Mouse (Mus musculus) liver, adult 2 months (tissue): ENCODE results near the gene Eml2. TPM values are rescaled to one million over a fixed set of nuclear protein-coding genes. Genes with fewer than 3 reads are reported as not detected.

Experiments
- DNase-seq: peaks from one replicate; pipeline ENCODE4 v3.0.0-alpha.2; 2011; ENCODE audit warnings: low read depth, low spot score; ENCODE audit errors: extremely low read depth
- H3K27ac ChIP-seq: fragments of 200-500 bp; replicated peaks from 2 replicates; pipeline ENCODE4 v1.5.1; 2012; ENCODE audit warnings: low read depth, mild to moderate bottlenecking, control low read depth, inconsistent platforms, low read length; ENCODE audit not compliant: insufficient read depth
- H3K27me3 ChIP-seq: fragments of 200-500 bp; 2 replicates; pipeline ENCODE4 v1.6.1; 2012; ENCODE audit warnings: mild to moderate bottlenecking, moderate library complexity, low read length, inconsistent platforms; ENCODE audit not compliant: control insufficient read depth, insufficient read depth
- H3K36me3 ChIP-seq: fragments of 200-500 bp; 2 replicates; pipeline ENCODE4 v1.6.1; 2012; ENCODE audit warnings: low read length, inconsistent platforms; ENCODE audit not compliant: control insufficient read depth, insufficient read depth
- H3K4me1 ChIP-seq: fragments of 200-500 bp; 2 replicates; pipeline ENCODE4 v1.6.1; 2011; ENCODE audit warnings: low read length; ENCODE audit not compliant: control insufficient read depth, insufficient read depth
- H3K4me3 ChIP-seq: fragments of 200-500 bp; 2 replicates; pipeline ENCODE4 v1.5.1; 2011; ENCODE audit warnings: low read depth, mild to moderate bottlenecking, control low read depth, low read length, moderate library complexity; ENCODE audit not compliant: insufficient read depth
- H3K79me2 ChIP-seq: fragments of 200-500 bp; 2 replicates; pipeline ENCODE4 v1.6.1; 2012; ENCODE audit warnings: inconsistent platforms, mild to moderate bottlenecking, low read length, moderate library complexity; ENCODE audit not compliant: control insufficient read depth, insufficient read depth
- H3K9ac ChIP-seq: fragments of 200-500 bp; 2 replicates; pipeline ENCODE4 v1.6.1; 2012; ENCODE audit warnings: low read depth, mild to moderate bottlenecking, control low read depth, inconsistent platforms, low read length
- CTCF ChIP-seq: fragments of 200-500 bp; IDR thresholded peaks from 2 replicates; pipeline ENCODE4 v1.5.1; 2011; ENCODE audit warnings: low read depth, low read length, control low read depth
- POLR2A ChIP-seq: fragments of 200-500 bp; IDR thresholded peaks from 2 replicates; pipeline ENCODE4 v1.6.1; 2011; ENCODE audit warnings: low read length, control low read depth; ENCODE audit not compliant: insufficient read depth; ENCODE audit errors: extremely low read depth
- WGBS: fragments of 180-500 bp; shearing (Covaris S2); methylation state at CpG from one replicate; pipeline ENCODE4 v1.1.7; 2018; 5-methylcytosine and 5-hydroxymethylcytosine counted together
- polyA plus RNA-seq: library from polyadenylated mRNA; depleted of rRNA; stranded (reverse); fragments of >200 nt; gene quantifications from 2 replicates; pipeline ENCODE4 v1.2.3, GENCODE M21; 2012; rRNA removed
- total RNA-seq: library from RNA; depleted of rRNA; stranded (reverse); fragments of >200 nt; gene quantifications from 2 replicates; pipeline ENCODE4 v1.2.3, GENCODE M21; 2014; rRNA removed

The Eml2 gene
- total and polyA plus RNA-seq, 2 experiments = 9.8 to 12.2 TPM

- TF ChIP-seq CTCF (no peak), POLR2A (no peak)
- H3K27me3 ChIP-seq = no peaks in the 10 kb centered on the region
- 71% methylated on average over 5 of the region's 5 CpGs for WGBS
- peaks cover 11% of the 10 kb centered on the region for H3K36me3 ChIP-seq
- H3K4me1 ChIP-seq = no peaks in the 10 kb centered on the region
- no peaks in the 10 kb centered on the region for H3K79me2 ChIP-seq
- no peak for DNase-seq
- H3K9ac ChIP-seq = no peak overlapping the region
- no peak overlapping the region for H3K27ac ChIP-seq
- no peak overlapping the region for H3K4me3 ChIP-seq
Observed at GRCm38 (mm10) chr7:19253437-19253836, 77.2 kb downstream of the Eml2 start.

GRCm38 (mm10) chr7:19255395-19255794 lies 79.2 kb downstream of the Eml2 start:
- DNase-seq = no peak
- Histone ChIP-seq H3K4me3 (no peak overlapping the region), H3K36me3 (peaks cover 20% of the 10 kb centered on the region), H3K79me2 (no peaks in the 10 kb centered on the region), H3K4me1 (no peaks in the 10 kb centered on the region), H3K27ac (no peak overlapping the region), H3K9ac (no peak overlapping the region), H3K27me3 (no peaks in the 10 kb centered on the region)
- no peak for TF ChIP-seq POLR2A
- TF ChIP-seq CTCF = no peak
- whole genome bisulfite sequencing = 94% methylated on average over 17 of the region's 17 CpGs

Other genes with a start within 250 kb of the Eml2 start
- gene Nanos2, start 189.0 kb upstream of the Eml2 start, total RNA-seq = not detected in 2 replicates
- not detected in 2 replicates for gene Nanos2, start 189.0 kb upstream of the Eml2 start, polyA plus RNA-seq
- gene Mypop, start 185.2 kb upstream of the Eml2 start, total RNA-seq = 0.54 and 0.65 TPM in 2 replicates
- 2.7 and 3.1 TPM in 2 replicates for gene Mypop, start 185.2 kb upstream of the Eml2 start, polyA plus RNA-seq
- 4.5 and 7.3 TPM in 2 replicates for gene Irf2bp1, start 172.4 kb upstream of the Eml2 start, total RNA-seq
- gene Irf2bp1, start 172.4 kb upstream of the Eml2 start, polyA plus RNA-seq = 13.2 and 14.6 TPM in 2 replicates
- gene Foxa3, start 152.9 kb upstream of the Eml2 start, total RNA-seq = 31.2 and 60.1 TPM in 2 replicates
- 47.4 and 54.1 TPM in 2 replicates for gene Foxa3, start 152.9 kb upstream of the Eml2 start, polyA plus RNA-seq
- gene Sympk, start 152.0 kb upstream of the Eml2 start, total RNA-seq = 21.5 and 29.5 TPM in 2 replicates
- 37.3 and 46.9 TPM in 2 replicates for gene Sympk, start 152.0 kb upstream of the Eml2 start, polyA plus RNA-seq
- not detected in 2 replicates for gene Rsph6a, start 121.7 kb upstream of the Eml2 start, total RNA-seq
- not detected in 2 replicates for gene Rsph6a, start 121.7 kb upstream of the Eml2 start, polyA plus RNA-seq
- gene Dmwd, start 100.2 kb upstream of the Eml2 start, total RNA-seq = 4.5 and 6.7 TPM in 2 replicates
- gene Dmwd, start 100.2 kb upstream of the Eml2 start, polyA plus RNA-seq = 29.4 and 35.7 TPM in 2 replicates
- gene Dmpk, start 92.6 kb upstream of the Eml2 start, total RNA-seq = 13.6 and 24.8 TPM in 2 replicates
- gene Dmpk, start 92.6 kb upstream of the Eml2 start, polyA plus RNA-seq = 60.0 and 76.4 TPM in 2 replicates
- gene Six5, start 81.8 kb upstream of the Eml2 start, total RNA-seq = 1.8 and 2.3 TPM in 2 replicates
- gene Six5, start 81.8 kb upstream of the Eml2 start, polyA plus RNA-seq = 5.2 and 8.7 TPM in 2 replicates
- gene Gm4969, start 58.1 kb upstream of the Eml2 start, total RNA-seq = 0.09 TPM in 1 of 2 replicates, not detected in the other
- 0.02 TPM in 1 of 2 replicates, not detected in the other for gene Gm4969, start 58.1 kb upstream of the Eml2 start, polyA plus RNA-seq
- 2.4 and 3.2 TPM in 2 replicates for gene Fbxo46, start 56.6 kb upstream of the Eml2 start, total RNA-seq
- gene Fbxo46, start 56.6 kb upstream of the Eml2 start, polyA plus RNA-seq = 4.3 and 5.0 TPM in 2 replicates
- 4.3 and 6.3 TPM in 2 replicates for gene Qpctl, start 27.1 kb upstream of the Eml2 start, total RNA-seq
- gene Qpctl, start 27.1 kb upstream of the Eml2 start, polyA plus RNA-seq = 8.9 and 11.7 TPM in 2 replicates
- gene Snrpd2, start 26.7 kb upstream of the Eml2 start, total RNA-seq = 28.4 and 29.4 TPM in 2 replicates
- 16.4 and 17.7 TPM in 2 replicates for gene Snrpd2, start 26.7 kb upstream of the Eml2 start, polyA plus RNA-seq
- not detected in 2 replicates for gene Gipr, start 10.3 kb upstream of the Eml2 start, total RNA-seq
- not detected in 2 replicates for gene Gipr, start 10.3 kb upstream of the Eml2 start, polyA plus RNA-seq
- gene Gpr4, start 36.1 kb downstream of the Eml2 start, total RNA-seq = 0.09 and 0.40 TPM in 2 replicates
- 1.8 and 2.7 TPM in 2 replicates for gene Gpr4, start 36.1 kb downstream of the Eml2 start, polyA plus RNA-seq
- 12.9 and 16.0 TPM in 2 replicates for gene Opa3, start 51.9 kb downstream of the Eml2 start, total RNA-seq
- 34.1 and 40.4 TPM in 2 replicates for gene Opa3, start 51.9 kb downstream of the Eml2 start, polyA plus RNA-seq
- 6.3 and 11.3 TPM in 2 replicates for gene Vasp, start 95.4 kb downstream of the Eml2 start, total RNA-seq
- 24.2 and 37.1 TPM in 2 replicates for gene Vasp, start 95.4 kb downstream of the Eml2 start, polyA plus RNA-seq
- 0.20 TPM in 1 of 2 replicates, not detected in the other for gene Ppm1n, start 103.6 kb downstream of the Eml2 start, total RNA-seq
- gene Ppm1n, start 103.6 kb downstream of the Eml2 start, polyA plus RNA-seq = 0.13 TPM in 1 of 2 replicates, not detected in the other
- 0.27 and 0.65 TPM in 2 replicates for gene Rtn2, start 106.2 kb downstream of the Eml2 start, total RNA-seq
- gene Rtn2, start 106.2 kb downstream of the Eml2 start, polyA plus RNA-seq = 0.62 and 1.1 TPM in 2 replicates
- 0.07 and 0.09 TPM in 2 replicates for gene Fosb, start 133.6 kb downstream of the Eml2 start, total RNA-seq
- gene Fosb, start 133.6 kb downstream of the Eml2 start, polyA plus RNA-seq = 0.06 and 0.11 TPM in 2 replicates
- gene Ercc1, start 168.4 kb downstream of the Eml2 start, total RNA-seq = 6.5 and 6.6 TPM in 2 replicates
- 8.5 and 9.4 TPM in 2 replicates for gene Ercc1, start 168.4 kb downstream of the Eml2 start, polyA plus RNA-seq
- gene Cd3eap, start 183.1 kb downstream of the Eml2 start, total RNA-seq = 1.3 and 1.7 TPM in 2 replicates
- 6.5 and 7.0 TPM in 2 replicates for gene Cd3eap, start 183.1 kb downstream of the Eml2 start, polyA plus RNA-seq
- 0.18 and 0.20 TPM in 2 replicates for gene Ppp1r13l, start 183.3 kb downstream of the Eml2 start, total RNA-seq
- gene Ppp1r13l, start 183.3 kb downstream of the Eml2 start, polyA plus RNA-seq = 3.0 and 4.6 TPM in 2 replicates
- 8.7 and 9.4 TPM in 2 replicates for gene Ercc2, start 205.6 kb downstream of the Eml2 start, total RNA-seq
- gene Ercc2, start 205.6 kb downstream of the Eml2 start, polyA plus RNA-seq = 18.7 and 26.8 TPM in 2 replicates
- 0.37 TPM in 1 of 2 replicates, not detected in the other for gene Klc3, start 227.7 kb downstream of the Eml2 start, total RNA-seq
- 0.17 and 0.24 TPM in 2 replicates for gene Klc3, start 227.7 kb downstream of the Eml2 start, polyA plus RNA-seq
- gene Ckm, start 228.4 kb downstream of the Eml2 start, total RNA-seq = 0.07 and 11.0 TPM in 2 replicates
- gene Ckm, start 228.4 kb downstream of the Eml2 start, polyA plus RNA-seq = 0.16 and 0.18 TPM in 2 replicates